Mouse (Mus musculus): ENCODE results near the gene Disp1.

Disp1 gene

DNA sequence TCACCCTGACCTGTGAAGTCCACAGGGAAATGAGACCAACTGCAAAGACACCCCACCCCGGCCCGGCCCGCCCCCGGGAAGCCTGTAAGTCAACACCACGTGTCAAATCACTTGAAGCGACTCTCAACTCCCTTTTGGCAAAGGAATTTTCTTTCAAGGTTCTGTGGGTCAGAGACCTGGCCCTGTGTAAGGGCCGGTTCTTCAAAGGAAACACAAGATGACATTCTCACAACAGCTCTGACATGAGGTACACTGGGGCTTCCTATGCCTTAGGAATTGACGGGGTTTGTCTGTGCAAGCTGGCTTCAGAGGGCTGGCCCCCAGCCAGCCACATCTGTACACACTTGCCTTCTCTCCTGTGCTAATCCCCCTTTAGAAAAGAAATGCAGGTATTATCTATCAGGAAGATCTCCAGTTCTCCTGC lies 56.7 kb downstream of the Disp1 start:
- in situ Hi-C loops (cut with MboI; ENCODE audit: low sequenced_read_pairs): no loop called here

DNA sequence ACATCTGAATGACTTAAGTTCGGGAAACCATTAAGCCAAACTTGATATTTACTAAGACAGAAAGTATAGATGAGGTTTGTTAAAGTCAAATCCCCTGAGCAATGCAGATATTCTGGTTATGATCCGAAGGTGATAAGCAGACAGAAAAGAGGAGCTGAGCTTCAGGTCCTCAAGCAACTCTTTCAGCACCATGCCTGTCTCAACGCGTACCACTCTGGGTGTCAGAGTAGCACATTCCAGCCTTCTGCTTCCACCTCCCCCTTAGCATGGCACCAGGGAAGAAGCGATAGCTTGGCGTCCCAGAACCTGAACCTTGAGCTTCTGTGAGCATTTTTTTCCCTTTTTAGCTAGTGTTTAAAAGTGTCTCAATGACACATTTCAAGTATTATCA lies 57.1 kb downstream of the Disp1 start:
- in situ Hi-C loops (cut with MboI; ENCODE audit: low sequenced_read_pairs): no loop called here

DNA sequence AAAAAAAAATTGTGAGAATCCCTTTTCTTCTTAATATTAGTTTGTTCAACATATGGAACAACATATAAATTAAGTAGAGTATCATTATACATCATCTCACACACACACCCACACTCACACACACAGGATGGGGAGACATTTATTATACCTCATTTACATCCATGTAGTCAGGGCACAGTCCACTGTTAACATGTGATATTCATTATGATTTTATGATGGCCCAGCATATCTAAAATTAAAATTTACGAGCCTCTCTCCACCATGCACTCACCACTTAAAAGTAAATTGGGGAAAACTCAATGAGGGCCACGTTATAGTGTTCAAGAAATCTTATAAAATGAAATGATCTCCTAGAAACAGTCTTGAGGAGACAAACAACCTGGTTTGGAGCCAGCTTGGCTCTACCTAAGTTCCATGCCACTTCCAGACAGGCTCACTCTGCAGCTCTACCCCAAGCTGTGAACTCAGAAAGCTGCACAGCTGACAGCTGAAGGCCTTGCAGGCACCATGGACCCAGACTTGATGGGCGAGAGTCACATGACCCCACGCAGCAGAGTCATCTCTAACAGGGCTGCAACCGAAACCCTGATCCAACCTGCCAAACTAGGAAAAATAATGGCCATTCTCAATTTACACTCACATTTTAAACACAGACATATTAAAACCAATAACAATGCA lies 57.7 kb downstream of the Disp1 start:
- in situ Hi-C loops (cut with MboI; ENCODE audit: low sequenced_read_pairs): no loop called here

DNA sequence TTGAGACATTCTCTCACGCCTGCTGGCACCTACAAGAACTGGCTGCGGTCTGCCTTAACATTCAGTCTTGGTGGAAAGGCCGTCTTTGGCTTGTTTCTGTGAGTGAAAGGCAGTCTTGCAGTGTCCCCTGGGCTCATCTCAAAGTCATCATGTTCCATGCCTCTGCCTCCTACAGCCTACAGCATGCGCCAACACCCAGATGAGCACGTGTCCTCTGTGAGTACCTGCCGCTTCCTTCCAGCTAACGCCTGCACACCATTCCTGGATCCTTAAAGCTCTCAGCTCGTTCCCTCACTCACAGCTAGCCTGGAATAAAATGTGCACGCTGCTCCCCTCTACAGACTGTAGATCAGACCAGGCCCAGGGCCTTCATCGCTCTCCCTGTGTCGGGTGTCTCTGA lies 60.3 kb downstream of the Disp1 start:
- in situ Hi-C loops (cut with MboI; ENCODE audit: low sequenced_read_pairs): no loop called here

DNA sequence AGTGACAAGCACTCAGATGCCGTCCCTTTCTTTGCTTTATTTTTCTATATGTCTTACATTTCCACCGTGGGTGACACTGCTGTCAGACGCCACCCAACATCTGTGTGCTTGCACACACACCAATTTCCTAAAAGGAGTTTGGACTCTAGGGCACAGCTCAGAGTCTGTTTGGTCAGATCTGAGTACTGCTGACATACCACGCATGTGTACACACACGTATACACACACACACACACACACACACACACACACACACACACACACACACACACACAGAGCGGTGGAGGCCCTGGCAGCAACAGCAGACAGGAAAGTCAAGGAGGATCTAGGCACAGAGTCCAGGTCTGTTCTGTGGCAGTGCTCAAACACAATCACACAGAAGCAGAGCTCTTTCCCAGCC lies 61.1 kb downstream of the Disp1 start:
- in situ Hi-C loops (cut with MboI; ENCODE audit: low sequenced_read_pairs): no loop called here

DNA sequence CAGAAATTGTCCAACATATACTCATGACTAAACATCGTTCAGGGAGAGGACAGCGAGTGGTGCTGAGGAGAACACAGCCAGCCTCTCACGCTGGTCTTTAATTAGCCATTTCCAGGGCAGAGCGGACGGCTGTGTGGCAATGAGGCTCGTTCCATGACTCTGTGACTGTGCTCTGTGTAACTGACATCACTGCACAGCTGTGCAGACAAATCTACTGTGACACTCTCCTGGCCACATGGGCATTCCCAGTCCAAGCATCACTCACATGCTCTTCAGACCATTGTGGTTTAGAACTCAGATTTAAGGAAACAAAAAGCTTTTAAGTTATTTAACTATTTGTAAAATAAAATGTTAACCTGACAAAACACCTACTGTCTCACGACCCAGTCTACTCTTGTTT lies 62.1 kb downstream of the Disp1 start:
- in situ Hi-C loops (cut with MboI; ENCODE audit: low sequenced_read_pairs): no loop called here

DNA sequence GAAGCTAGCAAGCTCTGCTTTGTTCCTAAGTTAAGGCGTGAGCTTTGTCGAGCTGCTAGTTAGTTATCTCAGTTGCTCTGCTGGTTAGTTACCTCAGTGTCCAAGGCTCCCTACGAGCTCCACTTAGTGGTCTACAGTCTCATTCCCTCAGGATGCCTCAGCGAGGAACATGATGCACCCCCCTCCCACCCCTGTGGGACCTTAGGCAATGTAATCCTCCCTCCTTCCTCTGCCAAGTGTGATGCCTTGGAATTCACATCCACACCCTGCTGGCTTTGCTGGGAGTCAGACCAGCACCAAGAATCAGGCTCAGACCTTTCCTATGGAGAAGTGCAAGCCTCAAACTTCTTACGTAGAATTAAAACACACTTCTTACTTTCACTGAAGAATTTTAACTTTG lies 65.7 kb downstream of the Disp1 start:
- in situ Hi-C loops (cut with MboI; ENCODE audit: low sequenced_read_pairs): no loop called here

DNA sequence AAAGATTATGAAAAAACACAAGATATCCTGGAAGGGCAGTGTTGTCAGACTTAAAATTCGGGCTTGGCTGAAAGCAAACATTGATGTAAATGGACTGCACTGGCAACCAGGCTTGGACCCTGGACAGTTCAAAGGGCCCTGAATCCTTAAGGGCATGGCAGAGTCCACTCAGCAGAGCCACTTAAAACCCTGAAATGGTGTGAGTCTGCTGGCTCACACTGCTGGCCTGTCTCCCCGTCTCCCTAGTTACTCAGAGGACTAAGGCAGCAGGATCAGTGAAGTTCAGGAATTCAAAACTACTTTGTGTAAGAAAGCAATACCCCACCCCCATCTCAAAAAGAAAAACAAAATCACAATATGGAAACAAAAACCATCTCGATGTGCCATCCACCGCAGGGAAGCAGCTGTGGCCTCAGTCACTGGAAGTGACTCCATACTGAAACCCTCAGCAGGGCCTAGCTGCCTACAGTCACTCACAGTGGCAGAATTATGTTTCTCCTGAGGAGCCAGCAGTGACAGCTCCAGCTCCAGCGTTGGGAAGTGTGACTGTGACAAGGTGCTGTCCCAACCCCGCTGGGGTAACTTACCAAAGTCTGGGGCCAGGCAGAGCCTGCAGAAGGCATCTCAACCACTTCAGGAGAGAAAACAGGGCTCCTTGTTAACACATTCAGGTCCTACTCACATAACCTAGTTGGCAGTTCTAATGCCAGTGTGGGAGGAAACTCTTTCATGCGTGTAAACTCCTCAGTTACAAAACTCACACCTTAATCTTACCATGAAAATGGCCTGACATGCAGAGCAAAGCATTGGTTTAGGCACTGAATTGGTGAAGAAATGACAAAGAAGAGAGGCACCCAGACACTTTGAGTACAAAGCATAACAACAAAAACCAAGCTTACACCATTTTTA lies 66.8 kb downstream of the Disp1 start:
- in situ Hi-C loops (cut with MboI; ENCODE audit: low sequenced_read_pairs): no loop called here

DNA sequence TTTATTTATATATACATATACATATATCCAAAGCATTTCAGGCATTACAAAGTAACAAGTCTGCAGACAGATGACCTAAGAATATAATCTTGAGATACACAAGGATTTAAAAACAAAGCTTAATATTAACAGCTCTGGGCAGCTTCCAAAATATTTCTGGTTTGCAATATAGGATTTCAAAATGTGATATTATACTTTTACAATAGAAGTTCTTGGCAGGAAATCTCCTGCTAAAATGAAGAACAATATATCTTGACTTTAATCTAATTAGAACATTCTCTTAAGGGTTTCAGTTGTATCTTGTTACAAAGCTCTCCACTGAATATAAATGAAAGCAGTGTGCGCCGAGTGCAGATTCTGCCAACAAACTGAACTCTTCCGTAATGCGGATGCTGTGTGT lies 68.0 kb downstream of the Disp1 start:
- in situ Hi-C loops (cut with MboI; ENCODE audit: low sequenced_read_pairs): no loop called here

DNA sequence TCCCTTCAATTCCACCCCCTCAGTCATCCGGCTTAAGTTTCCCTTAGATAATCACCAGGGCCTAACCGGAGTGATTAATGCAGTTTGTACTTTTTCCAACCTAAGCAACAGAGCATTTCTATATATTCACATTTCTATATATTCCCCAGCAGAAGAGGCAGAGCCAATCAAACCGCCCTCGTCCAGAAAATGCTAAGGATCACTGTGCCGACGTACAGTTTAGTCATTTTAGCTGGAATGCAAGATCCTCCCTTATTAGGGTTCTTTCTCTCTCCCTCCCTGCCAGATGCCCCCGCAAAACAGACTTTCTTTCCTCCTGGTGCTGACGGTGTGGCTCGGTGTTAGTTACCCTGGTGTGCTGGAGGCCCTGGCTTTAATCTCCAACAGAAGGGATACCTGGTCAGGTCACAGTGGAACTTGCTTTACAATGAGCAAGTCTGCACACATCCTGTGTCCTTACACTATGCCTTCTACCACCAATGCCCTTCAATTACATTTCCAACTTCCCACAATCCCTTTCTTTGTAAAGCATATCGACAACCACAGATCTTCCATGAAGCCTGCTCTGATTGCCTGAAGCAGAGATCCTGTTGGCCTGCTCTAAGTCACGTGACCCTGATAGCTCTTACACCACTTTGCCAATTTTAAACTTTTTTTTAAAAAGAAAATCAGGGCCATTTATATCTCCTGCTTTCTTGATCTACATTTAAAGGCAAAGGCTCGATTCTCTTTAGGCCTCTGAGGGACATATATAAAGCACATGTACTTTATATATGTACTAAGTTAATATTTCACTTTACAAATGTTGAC lies 69.6 kb downstream of the Disp1 start:
- in situ Hi-C loops (cut with MboI; ENCODE audit: low sequenced_read_pairs): no loop called here

DNA sequence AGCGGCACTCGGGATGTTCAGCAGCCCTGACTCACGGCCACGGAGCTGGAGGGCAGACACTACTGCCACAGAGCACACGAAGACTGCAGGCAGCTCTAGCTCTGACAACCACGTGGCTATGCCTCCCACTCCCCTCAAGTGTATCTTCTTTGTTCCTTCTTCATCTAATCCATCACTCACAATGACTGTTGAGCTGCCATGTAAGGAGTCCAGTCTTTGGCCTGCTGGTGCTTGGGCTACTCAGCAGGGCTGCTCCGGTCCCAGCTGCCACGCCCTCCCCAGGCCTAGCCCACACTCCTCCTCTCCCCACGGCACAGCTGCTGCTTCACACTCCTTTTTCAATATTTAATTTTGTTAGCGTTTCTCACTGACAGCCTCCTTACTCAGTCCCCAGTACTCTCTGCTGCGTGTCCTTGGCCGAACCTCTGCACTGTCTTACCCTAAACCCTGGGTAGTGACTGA lies 70.9 kb downstream of the Disp1 start:
- in situ Hi-C loops (cut with MboI; ENCODE audit: low sequenced_read_pairs): no loop called here

DNA sequence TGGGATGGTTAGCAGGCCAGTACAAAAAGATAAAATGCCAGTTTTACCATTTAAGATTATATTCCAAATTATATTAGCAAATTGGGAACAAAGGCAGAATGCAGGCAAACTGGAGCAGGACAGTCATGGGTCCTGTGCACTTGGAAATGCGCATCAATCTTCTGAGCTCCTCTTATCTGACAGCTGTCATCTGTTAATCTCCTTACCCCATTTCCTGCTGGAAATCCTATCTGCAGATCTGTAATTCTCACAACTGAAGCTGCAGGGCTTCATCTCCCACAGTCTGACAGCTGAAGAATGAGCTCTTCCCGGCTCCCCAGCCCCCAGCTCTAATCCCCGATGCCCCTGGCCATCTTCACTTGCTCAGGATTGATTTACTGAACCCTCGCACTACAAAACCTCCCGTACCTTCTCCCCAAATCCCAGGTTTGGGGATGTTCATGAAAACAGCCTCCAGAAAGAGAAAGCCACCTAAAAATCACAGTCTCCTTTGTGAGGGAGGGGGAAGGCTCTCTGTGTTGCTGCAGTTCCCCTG lies 71.7 kb downstream of the Disp1 start:
- in situ Hi-C loops (cut with MboI; ENCODE audit: low sequenced_read_pairs): no loop called here

DNA sequence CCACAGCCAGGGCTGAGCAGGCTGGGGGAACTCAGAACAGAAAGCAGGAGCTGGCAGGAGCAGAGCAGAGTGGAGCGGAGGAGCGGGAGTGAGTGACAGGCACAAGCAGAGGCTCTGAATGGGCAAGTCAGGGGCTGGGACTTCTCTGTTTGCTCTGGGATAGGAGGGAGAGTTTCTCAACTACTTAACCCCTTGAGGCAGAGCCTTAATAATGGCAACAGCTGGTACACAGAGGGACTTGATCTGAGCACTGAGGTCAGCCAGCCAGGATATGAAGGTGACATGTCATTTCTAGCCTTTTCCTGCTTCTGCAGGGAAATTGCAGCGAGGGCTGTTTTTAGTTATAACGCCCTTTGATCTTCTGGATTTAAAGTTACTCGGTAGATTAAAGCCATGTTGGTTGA lies 73.9 kb downstream of the Disp1 start:
- in situ Hi-C loops (cut with MboI; ENCODE audit: low sequenced_read_pairs): no loop called here

DNA sequence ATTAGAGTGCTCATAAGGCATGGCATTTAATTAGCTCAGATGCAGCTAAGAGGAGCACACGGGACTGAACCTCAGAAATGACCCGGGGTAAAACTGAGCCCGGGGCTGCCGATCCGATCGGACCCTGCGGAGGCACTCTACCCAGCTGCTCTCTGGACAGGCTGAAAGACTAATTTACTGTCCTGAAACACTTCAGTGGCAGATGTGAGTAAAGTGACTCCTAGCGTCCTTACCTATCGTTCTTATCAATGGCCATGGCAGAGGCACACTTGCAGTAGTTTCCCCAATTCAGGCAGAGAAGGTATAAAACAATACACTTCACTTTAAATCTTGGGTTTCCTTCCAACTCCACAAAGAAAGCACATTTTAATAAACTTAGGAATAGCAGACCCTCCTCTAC lies 74.5 kb downstream of the Disp1 start:
- in situ Hi-C loops (cut with MboI; ENCODE audit: low sequenced_read_pairs): no loop called here

DNA sequence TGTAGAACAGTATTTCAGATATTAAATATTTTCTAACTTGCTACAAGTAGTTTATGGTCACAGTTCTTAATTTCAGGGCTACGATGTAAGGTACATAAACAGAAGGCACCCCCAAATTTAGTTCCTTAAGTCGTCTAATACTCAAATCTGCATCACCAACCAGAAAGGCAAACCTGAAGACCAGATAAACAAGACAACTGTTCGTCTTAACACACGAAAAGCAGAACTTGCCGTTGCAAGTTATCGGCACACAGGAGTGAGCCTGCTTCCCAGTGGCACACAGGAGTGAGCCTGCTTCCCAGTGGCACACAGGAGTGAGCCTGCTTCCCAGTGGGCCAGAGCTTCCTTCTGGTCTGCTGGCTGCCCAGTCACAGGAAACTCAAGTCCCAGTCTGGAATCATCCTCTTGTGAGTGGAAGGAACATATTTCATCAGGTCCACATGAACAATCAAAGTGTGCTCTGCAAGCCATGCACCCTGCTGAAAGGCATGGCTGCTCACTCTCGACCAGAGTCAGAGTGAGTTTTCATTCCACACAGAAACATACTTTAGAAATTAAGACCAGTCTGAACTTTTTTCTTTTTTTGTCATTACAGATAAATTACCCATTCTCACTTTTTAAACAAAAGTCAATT lies 75.1 kb downstream of the Disp1 start:
- in situ Hi-C loops (cut with MboI; ENCODE audit: low sequenced_read_pairs): no loop called here

DNA sequence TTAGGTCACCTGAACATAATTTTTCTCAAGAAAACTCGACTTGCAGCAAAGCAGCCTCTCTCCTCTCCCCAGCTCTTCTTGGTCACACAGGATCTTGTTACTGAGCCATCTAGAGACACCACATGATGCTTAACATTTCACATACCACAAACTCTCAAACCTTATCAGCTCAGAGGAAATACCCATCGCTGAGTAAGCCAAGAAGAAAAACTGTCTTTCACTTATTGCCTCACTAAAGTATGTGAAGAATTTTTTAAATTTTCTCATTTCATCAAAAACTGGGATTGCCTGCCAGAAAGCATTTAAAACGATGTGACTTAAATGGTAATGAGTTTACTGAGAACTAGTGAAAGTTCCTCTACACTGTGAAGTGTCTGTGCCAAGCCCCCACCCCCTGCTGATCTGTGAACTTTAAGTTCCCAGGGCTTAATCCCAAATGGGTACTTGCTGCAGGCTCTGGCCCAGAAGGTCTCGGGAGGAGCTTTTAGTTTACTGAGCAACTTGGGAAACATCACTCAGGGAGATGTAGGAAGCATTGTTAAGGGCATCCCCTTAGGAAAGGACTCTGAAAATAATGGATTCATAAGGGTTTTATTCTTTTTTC lies 76.6 kb downstream of the Disp1 start:
- in situ Hi-C loops (cut with MboI; ENCODE audit: low sequenced_read_pairs): no loop called here

DNA sequence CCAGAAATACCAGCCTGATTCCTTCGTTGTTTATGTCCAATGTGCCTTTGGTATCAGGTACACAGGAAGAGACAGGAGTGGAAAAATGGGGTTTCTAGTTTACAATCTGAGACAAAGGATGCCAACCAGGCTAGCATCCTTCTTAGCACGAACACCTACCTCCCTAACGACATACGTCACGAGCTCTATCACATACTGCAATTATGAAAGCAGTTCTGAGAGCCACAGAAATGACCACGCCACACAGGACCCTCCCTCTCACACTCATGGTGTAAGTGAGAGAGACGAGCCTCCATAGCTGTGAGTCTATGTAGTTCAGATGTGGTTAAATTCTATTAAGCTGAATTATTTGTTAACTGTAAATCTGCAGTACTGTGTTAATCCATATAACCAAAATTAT lies 78.1 kb downstream of the Disp1 start:
- in situ Hi-C loops (cut with MboI; ENCODE audit: low sequenced_read_pairs): no loop called here

DNA sequence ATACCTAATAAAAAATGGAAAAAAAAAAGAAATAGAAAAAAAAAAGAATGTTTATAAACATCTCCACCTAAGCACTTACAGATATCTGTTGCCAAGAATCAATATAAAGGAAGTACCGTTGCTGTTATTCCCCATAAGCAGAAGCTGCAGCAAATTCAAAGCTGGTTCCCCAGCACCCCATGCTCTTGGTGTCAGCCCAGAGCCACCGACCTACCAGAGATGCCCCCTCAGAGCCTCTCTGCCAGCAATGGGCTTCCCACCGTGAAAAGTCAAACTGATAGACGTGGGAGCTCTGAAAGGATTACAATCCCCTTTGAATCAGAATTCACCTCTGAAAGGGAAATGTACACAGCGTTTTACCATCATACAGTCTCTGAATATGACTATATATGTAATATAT lies 78.8 kb downstream of the Disp1 start:
- in situ Hi-C loops (cut with MboI; ENCODE audit: low sequenced_read_pairs): no loop called here

DNA sequence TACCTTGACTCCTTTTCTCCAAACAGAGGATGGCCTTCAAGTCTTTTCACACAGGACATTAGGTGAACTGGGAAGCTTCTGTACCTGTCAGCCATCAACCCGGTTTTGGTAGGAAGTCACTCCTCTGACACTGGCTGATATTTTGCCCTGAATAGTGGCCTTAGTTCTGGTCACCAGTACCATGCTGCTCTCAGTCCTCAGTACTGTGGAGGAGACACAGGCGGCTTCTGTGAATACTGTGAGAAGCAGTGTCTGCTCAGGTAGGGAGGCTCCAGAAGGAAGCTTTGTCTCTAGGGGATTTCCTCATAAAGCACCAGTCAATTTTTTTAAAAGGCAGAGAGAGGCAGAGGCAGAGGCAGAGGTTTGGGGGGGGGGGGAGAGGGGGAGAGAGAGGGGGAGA lies 80.0 kb downstream of the Disp1 start:
- in situ Hi-C loops (cut with MboI; ENCODE audit: low sequenced_read_pairs): no loop called here

DNA sequence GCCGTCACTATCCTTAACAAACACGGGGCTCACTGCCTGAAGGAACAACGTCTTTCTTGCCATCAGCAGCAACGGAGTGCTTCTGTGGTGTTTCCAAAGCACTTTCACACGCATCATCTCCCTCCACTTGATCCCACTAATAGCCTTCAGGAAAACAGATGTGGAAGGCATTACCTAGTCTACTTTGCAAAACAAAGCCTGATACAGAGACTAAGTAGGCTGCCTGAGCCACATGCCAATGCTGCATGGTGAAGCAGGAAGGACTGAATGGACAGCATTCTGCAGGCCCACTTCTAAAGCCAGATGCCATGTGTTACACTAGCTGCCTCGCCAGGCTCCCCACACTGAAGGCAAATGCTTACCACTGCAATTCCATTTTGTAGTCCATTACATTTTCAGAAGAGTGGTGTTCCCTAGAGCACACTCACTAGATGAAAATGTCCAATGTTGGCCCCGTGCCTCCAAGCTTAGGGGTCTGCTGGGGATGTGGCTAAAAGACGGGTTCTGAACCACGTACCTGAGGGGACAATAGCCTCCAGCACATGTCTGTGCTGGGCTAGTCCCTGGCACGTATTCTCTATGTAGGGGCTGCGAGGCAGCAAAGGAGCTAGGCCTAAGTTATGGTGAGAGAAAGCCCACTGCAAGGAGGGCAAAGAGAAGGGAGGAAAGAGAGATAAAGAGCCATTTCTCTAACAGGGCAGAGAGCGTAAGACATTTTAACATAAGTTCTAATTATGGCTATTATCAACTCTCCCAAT lies 80.6 kb downstream of the Disp1 start:
- in situ Hi-C loops (cut with MboI; ENCODE audit: low sequenced_read_pairs): no loop called here

Data from CH12F3 (cell line).